Mouse (Mus musculus) spleen, adult 2 months (tissue): ENCODE measurements at regions not wholly inside any gene's neighbourhood (a gene's known extent, or its start where the extent isn't known, plus 50 kb on each side); places are given as distances from the start of the nearest gene placed in this dataset.

Experiments used
- CTCF ChIP-seq: fragments of 200-500 bp; IDR thresholded peaks from 2 replicates; pipeline ENCODE4 v1.5.1; 2011; ENCODE audit warnings: mild to moderate bottlenecking, inconsistent platforms; ENCODE audit not compliant: insufficient read depth, insufficient read length, insufficient replicate concordance; ENCODE audit errors: extremely low read depth
- POLR2A ChIP-seq: fragments of 200-500 bp; IDR thresholded peaks from 2 replicates; pipeline ENCODE4 v1.6.1; 2011; ENCODE audit warnings: low read depth, low read length, inconsistent platforms

DNA sequence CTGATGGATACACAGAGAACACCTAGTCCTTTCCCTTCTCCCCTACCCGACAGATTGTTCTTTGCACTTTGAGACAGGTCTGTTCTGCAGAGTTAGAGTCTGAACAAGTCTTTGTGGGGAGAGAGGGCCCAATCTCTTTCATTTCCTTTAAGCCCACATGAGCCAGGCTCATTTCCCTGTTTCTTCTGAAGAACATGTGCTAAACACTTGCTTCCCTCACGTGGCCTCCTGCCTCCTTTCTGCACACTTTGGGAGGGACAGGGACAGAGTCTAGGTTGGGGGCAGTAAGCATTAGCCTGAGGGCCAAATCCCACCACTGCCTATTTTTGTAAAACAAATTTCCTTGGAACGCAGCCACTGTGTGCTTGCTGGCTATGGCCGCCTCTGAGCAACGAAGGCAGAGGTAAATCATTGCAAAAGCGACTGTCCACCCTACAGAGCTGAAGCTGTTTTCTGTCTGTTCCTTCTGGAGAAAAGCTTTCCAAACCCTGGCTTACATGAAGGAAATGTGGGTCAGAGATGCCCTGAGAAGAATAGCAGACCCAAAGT, 170.6 kb upstream of the Kbtbd8 start:
- TF ChIP-seq CTCF = no peak
- TF ChIP-seq POLR2A = no peak
